Mouse (Mus musculus): ENCODE measurements around the gene Ddx3y.

Ddx3y gene

DNA sequence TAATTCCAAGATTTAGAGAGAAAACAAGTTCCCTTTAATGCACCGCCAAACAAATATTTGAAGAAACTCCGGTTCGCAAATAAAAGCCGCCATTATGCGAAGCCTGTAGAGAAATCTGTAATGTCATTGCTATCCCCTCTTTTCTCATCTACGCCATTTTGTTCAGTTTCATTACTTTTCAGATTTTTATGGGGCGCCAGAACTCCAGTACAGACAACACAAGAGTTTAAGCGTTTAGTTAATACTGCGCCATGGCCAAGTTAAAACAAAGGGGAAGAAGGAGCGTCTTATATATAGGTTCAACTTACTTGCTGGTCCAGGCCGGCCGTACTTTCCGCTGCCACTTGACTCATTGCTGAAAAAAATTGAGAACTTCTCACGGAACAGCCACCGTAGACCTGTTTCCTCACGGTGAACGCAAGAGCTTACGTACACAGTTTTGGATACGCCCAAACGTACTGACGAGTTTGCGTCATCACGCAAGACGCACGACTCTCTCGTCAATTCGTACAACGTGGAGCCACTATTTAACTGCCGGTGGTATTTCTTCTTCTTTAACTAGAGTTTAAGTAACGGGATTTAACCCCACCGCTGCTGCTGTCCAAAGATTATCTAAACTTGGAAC, at the start of gene Ddx3y:
Ddx3y (minus strand) TSS at position 459 of the 625 bp plus-strand sequence.
- peak; percentile 76 for DNase-seq

DNA sequence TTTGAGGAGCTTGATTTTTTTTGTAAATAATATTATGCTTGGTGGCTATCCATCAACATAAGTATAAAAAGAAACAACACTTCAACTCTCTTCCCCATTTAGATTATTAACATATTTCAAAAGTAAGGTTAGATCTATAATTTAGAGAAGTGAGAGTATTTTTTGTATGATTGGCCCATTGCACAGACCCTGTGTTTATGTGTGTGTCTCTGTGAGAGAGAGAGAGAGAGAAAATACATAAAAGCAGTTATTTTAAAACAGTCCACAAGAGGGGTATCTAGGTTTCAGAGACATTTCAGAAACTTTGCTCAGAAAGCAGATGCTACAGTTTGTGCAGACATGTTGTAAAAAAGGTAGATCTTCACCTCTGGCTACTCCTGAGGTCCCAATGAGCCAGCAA, 7.3 kb upstream of the Ddx3y start:
- no peak for DNase-seq

DNA sequence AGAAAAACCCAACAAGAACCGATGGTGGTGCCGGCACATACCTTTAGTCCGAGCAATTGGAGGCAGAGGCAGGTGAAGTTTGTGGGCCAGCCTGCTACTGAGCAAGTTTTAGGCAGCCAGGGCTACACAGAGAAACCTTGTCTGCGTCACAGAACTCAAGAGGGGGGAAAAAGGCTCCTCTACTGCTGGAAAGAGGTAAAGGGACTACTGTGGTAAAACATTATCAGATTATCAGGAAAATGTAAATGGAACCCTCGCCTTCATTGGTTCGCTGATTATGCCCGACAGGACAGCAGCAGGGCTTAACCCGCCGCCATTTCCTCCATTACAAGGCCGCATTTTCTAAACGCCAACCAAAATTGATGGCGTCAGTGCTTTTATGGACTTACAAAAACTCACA, 694 bp downstream of the Ddx3y start:
- DNase-seq = peak; percentile 18

DNA sequence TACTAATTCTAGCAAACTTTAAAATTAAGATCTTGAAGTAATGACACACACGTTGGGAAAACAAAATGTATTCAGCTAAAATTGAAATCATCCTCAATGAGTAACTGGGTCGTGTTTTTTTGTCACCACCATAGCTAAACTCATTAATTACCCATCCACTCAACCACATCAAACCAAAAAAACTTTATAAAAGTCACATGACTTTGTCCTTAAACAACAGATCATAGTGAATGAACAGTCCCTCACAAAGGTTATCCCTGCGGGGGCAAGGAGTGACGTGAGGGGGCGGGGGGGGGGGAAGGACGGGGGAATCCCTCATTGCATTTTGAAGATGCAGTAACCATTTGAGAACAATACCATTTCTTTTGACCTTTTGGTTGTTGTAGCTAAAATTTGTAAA, 40.3 kb downstream of the Ddx3y start:
- no peak for DNase-seq

DNA sequence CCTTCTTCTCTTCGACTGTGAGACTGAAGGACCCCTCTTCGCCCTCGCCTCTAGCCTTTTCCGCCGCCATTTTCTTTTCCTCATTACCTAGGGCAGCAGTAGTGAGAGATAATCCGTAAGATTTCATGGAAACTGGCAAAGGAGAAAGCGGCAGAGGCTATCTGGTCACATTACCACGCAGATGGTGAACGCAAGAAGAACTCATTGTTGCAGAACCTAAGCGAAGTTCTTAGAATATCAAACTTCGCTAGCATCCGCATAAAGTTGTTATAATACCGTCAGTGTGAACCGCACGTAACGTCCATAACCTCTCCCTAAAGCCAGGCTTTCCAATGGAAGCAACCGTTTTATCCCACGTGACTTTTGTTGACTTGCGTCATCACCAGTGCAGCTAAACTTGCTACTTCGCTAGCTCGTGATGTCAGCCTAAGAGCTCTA, 41.0 kb downstream of the Ddx3y start, which contains the start of gene Uty:
Uty (minus strand) TSS at position 334 of the 438 bp plus-strand sequence.
- peak; percentile 70 for DNase-seq

- DNase-seq = no peak
Observed at GRCm38 (mm10) chrY:1244940-1245339, 41.5 kb downstream of the Ddx3y start.

GRCm38 (mm10) chrY:1244421-1244820, 42.0 kb downstream of the Ddx3y start:
- DNase-seq = no peak

DNA sequence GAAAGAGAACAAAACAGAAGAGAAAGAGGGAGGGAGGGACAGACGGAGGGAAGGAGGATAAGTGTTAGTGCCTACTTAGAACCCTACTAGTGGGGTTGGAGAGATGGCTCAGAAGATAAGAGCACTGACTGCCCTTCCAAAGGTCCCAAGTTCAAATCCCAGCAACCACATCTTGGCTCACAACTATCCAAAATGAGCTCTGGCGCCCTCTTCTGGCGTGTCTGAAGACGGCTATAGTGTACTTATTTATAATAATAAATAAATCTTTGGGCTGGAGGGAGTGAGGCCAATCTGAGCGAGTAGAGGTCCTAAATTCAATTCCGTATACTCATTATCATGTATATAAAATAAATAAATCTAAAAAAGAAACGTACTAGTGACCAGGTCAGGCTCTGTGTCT, 66.4 kb downstream of the Ddx3y start:
- peak; percentile 21 for DNase-seq
